Mouse (Mus musculus): ENCODE measurements around the gene Uggt1.
A peak's percentile ranks its signal among the peaks of the same experiment; 100 is the strongest.

Gene Uggt1

DNA sequence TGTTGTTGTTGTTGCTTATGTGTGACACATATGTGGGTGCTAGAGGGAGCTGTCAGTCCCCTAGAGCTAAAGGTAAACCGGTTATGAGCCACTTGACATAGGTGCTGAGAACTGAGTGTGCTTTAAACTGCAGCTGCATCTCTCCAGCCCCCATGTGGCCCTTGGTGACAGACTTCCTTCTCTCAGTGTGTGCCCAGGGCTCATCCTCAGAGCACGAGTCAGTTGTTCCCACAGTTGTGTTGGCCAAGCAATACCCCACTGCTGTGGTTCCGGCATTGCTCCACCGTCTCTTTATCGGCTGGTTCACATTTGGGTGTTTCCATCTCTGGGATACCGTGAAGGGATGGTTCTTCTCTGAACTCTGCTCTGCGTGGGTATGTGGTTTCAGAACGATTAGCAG lies 12.8 kb upstream of the Uggt1 start:
- DNase-seq (ENCODE audit: low spot score in 2 of 2), result no peak

GRCm38 (mm10) chr1:36255871-36256640 lies 11.5 kb upstream of the Uggt1 start:
- DNase-seq (ENCODE audit: low spot score in 2 of 2), result no peak

- no peak for DNase-seq (ENCODE audit: low spot score in 2 of 2)
Measured at GRCm38 (mm10) chr1:36254635-36255360, 10.3 kb upstream of the Uggt1 start.

DNA sequence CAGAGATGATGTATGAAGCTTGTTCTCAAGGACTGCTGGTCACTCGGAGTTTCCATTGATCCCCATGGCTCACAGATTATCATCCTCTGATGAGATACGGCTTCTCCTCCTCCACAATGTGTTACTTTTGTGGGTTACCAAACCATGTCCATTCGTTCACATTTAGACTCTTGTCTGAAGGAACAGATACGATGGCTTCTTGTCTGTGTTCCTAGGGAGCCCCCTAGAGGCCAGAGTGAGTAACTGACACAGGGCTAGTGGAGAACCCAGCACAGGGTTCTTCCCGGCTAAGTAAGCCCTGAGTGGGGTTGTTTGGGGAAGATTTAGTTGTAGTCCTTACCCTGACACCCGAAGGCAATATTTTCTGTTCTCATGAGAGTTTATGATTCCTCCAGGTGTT lies 8.3 kb upstream of the Uggt1 start:
- DNase-seq (ENCODE audit: low spot score in 2 of 2), result peak; percentile 51 to 77

- DNase-seq (ENCODE audit: low spot score in 2 of 2), result no peak
Measured at GRCm38 (mm10) chr1:36251426-36251825, 6.9 kb upstream of the Uggt1 start.

DNA sequence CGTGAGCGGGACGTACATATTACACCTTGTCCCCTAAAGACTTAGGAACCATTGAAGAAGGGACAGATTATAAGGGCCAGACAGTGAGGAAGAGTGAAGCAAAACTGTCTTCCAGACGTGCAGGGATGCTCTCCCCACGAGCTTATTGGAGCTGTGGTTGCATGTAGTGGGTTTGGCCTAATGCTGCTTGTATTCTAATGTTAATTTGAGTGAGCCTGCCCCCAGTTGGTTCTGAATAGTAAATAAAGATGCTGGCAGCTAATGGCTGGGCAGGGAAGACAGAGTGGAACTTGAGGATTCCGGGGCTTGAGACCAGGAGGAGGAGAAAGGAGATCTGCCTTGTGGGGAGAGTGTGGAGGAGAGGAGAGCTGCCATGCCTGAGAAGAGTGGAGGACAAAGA lies 2.2 kb upstream of the Uggt1 start:
- no peak for DNase-seq (ENCODE audit: low spot score in 2 of 2)

- no peak for DNase-seq (ENCODE audit: low spot score in 2 of 2)
Measured at GRCm38 (mm10) chr1:36244828-36245215, 302 bp upstream of the Uggt1 start.

GRCm38 (mm10) chr1:36243447-36244057 lies 968 bp downstream of the Uggt1 start:
- no peak for DNase-seq (ENCODE audit: low spot score in 2 of 2)

DNA sequence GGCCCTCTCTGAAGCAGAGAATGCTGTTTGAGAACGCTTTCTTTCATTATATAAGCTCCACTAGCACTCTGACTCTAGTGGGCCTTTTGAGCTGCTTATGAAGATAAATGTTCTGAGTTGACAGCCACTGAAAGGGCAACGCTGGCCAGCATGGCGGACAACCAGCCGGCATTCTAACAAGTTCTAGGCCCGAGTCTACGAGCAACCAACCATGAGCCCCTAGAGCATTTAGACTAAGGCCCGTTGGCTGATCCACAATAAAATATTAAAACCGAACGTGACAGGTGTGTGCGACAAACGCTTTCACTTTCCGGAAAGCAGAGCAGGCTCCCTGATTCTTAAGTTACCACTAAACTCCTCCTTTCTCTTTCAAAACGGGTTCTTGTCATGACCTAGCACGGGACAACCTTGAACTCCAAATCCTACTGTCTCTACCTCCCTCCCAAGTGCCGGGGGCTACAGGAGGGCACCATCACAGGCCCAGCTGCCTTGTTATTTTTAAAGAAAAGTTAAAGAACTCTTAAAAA lies 2.6 kb downstream of the Uggt1 start:
- no peak for DNase-seq (ENCODE audit: low spot score in 2 of 2)

GRCm38 (mm10) chr1:36240176-36240575 lies 4.3 kb downstream of the Uggt1 start:
- DNase-seq (ENCODE audit: low spot score in 2 of 2), result no peak

GRCm38 (mm10) chr1:36239396-36239795 lies 5.1 kb downstream of the Uggt1 start:
- no peak for DNase-seq (ENCODE audit: low spot score in 2 of 2)

- DNase-seq (ENCODE audit: low spot score in 2 of 2), result no peak
Measured at GRCm38 (mm10) chr1:36235855-36236254, 8.7 kb downstream of the Uggt1 start.

DNA sequence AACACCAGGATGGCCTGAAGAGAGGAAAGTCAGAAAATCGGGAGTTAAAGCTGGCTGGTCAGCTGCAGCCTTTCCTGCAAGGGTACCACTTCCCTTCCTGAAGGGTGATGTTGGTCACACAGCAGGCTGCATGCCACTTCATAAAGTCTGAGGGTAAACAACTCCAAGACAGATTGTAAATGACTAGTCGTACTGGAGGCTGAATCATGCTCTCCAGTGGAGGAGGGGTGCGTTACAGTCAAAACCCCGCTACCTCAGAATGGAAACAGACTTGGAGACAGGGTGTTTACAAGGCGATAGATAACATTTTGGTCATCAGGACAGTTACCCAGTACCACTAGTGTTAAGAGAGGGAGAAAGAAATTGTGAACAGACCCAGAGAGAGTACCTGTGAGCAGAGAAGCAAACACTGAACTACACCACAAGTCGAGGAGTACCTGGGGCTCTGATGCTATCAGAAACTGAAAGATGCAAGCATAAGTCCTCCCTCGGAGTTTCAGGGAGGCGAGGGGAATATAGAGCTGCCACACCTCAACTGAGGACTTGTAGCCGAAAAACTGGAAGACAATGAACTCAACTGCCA lies 9.4 kb downstream of the Uggt1 start:
- no peak for DNase-seq (ENCODE audit: low spot score in 2 of 2)

DNA sequence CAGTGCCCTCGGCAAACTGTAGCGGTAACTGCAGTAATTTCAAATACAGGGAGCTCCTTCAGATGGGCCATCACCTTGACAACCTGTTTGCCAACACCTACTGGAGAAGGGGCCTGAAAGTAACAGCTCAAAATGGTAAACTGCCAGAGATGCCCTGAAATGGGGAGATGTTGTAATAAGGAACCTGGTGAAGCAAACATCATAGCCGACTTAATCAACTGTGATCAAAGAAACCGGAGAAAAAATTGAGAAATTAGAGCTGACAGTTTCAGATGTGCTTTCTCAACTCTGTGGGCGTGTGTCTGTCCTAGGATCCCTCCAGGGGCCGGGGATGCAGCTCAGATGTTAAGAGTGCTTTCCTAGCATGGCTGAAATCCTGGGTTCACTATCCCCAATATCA lies 11.3 kb downstream of the Uggt1 start:
- no peak for DNase-seq (ENCODE audit: low spot score in 2 of 2)

- no peak for DNase-seq (ENCODE audit: low spot score in 2 of 2)
Measured at GRCm38 (mm10) chr1:36230919-36231705, 13.4 kb downstream of the Uggt1 start.

- no peak for DNase-seq (ENCODE audit: low spot score in 2 of 2)
Measured at GRCm38 (mm10) chr1:36228461-36228860, 16.1 kb downstream of the Uggt1 start.

DNA sequence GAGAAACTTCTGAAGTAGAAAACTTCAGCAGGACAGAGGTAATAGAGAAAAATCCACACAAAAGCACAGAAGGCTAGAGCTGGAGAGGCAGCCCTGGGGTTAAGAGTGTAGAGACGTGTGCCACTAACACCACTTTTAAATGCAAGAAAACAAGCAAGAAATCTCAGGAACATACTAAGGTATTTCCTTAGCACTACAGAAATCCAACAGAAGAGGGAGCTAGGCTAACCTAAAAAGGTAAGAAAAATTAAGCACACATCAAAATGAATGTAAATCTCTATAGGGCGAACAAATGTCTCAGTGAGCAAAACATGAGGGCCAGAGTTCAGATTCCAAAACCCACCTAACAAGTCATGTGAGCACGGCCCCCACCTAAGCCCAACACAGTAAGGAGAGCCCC lies 19.9 kb downstream of the Uggt1 start:
- no peak for DNase-seq (ENCODE audit: low spot score in 2 of 2)

- no peak for DNase-seq (ENCODE audit: low spot score in 2 of 2)
Measured at GRCm38 (mm10) chr1:36214324-36214723, 30.2 kb downstream of the Uggt1 start.

DNA sequence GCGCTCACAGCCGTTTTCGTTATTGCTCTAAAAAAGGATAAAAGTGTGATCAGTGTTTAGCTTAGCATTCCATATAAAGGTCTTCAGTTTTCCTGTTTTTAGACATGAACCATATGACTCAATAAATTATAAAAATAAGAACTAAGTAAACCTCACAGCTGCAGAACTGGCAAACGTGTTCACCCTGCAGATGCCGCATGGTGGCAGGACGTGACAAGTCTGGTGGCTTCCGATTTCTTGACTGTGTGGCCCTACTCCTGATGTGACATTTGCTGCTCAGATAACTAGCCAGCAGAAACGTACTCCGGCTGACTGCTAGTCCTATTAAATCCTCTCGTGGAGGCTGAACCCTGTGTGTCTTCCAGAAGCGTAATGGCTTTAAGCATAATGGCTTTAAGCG lies 42.8 kb downstream of the Uggt1 start:
- DNase-seq (ENCODE audit: low spot score in 2 of 2), result no peak

- DNase-seq (ENCODE audit: low spot score in 2 of 2), result peak in 1 of 2 experiments; percentile 41
Measured at GRCm38 (mm10) chr1:36194482-36194881, 50.0 kb downstream of the Uggt1 start.

- DNase-seq (ENCODE audit: low spot score in 2 of 2), result peak in 1 of 2 experiments; percentile 30
Measured at GRCm38 (mm10) chr1:36191966-36192365, 52.6 kb downstream of the Uggt1 start.
